Mouse (Mus musculus): ENCODE results near the gene Ift74. TPM values are rescaled to one million over a fixed set of nuclear protein-coding genes. Genes with fewer than 3 reads are reported as not detected.

Ift74 gene
- total RNA-seq, 2 experiments from 2014 or later = 9.7 to 10.6 TPM

- DNase-seq = no peak
These were observed 82.1 kb downstream of the Ift74 start for GRCm38 (mm10) chr4:94696368-94696767.

GRCm38 (mm10) chr4:94711002-94711401 lies 96.7 kb downstream of the Ift74 start:
- no peak for DNase-seq

GRCm38 (mm10) chr4:94711426-94711825 lies 97.1 kb downstream of the Ift74 start:
- DNase-seq = no peak

- no peak for DNase-seq
These were observed 99.5 kb downstream of the Ift74 start for GRCm38 (mm10) chr4:94713741-94714140.

- DNase-seq = peak; percentile 25
These were observed 100.9 kb downstream of the Ift74 start for GRCm38 (mm10) chr4:94715166-94715565.

- peak; percentile 43 for DNase-seq
These were observed 111.5 kb downstream of the Ift74 start for GRCm38 (mm10) chr4:94725799-94726198.

- DNase-seq = no peak
These were observed 118.4 kb downstream of the Ift74 start for GRCm38 (mm10) chr4:94732721-94733120.

GRCm38 (mm10) chr4:94737326-94738295 lies 123.3 kb downstream of the Ift74 start:
- DNase-seq = no peak

- peak; percentile 70 for DNase-seq
These were observed 124.8 kb downstream of the Ift74 start, which contains the start of gene Tek for GRCm38 (mm10) chr4:94738838-94739731. Gene Tek (plus strand): TSS chr4:94739289.

GRCm38 (mm10) chr4:94741824-94742223 lies 127.5 kb downstream of the Ift74 start:
- DNase-seq = no peak

Small RNA genes within 50 kb of the gene (microRNA-seq; reads per million reads assigned to microRNA genes)
- gene Mir872 = 1,032 to 1,131 reads per million in 2 experiments

Other genes starting within 250 kb of the Ift74 start
- gene Gm10306, start 57.9 kb upstream of the Ift74 start, total RNA-seq (2021) = not detected
- 1 to 10 TPM; 6.9 to 7.1 TPM for gene Caap1, start 57.7 kb upstream of the Ift74 start, total RNA-seq (2021)
- gene Plaa, start 11.2 kb upstream of the Ift74 start, total RNA-seq (2021) = 10 to 100 TPM; 49.9 to 52.3 TPM
- not detected for gene Lrrc19, start 35.7 kb downstream of the Ift74 start, total RNA-seq (2021)
- 10 to 100 TPM; 59.2 to 62.8 TPM for gene Tek, start 124.8 kb downstream of the Ift74 start, total RNA-seq (2021)